Mouse (Mus musculus): ENCODE measurements around the gene Nsd1. TPM values are rescaled to one million over a fixed set of nuclear protein-coding genes. Genes with fewer than 3 reads are reported as not detected.

Gene Nsd1
- total RNA-seq, 2 experiments from 2014 or later, result 111 to 124 TPM

Other genes starting within 250 kb of the Nsd1 start
- gene Hk3, start 188.4 kb upstream of the Nsd1 start, total RNA-seq (2021), result 1 to 10 TPM in 1 of 2 experiments, under 1 TPM in 1; 0.99 to 1.1 TPM
- 10 to 100 TPM; 25.3 to 26.1 TPM for gene Uimc1, start 109.5 kb upstream of the Nsd1 start, total RNA-seq (2021)
- gene Zfp346, start 104.5 kb upstream of the Nsd1 start, total RNA-seq (2021), result 10 to 100 TPM; 39.0 to 42.2 TPM
- gene Gm17617, start 76.2 kb upstream of the Nsd1 start, total RNA-seq (2021), result not detected
- gene Fgfr4, start 57.1 kb upstream of the Nsd1 start, total RNA-seq (2021), result under 1 TPM; 0.12 to 0.41 TPM
- gene Prelid1, start 110.7 kb downstream of the Nsd1 start, total RNA-seq (2021), result 100 to 1,000 TPM; 147 to 149 TPM
- 10 to 100 TPM; 79.1 to 82.6 TPM for gene Rab24, start 112.2 kb downstream of the Nsd1 start, total RNA-seq (2021)
- gene Mxd3, start 120.0 kb downstream of the Nsd1 start, total RNA-seq (2021), result 1 to 10 TPM in 1 of 2 experiments, under 1 TPM in 1; 0.79 to 1.2 TPM
- gene Lman2, start 153.0 kb downstream of the Nsd1 start, total RNA-seq (2021), result 10 to 100 TPM; 65.9 to 66.8 TPM
- 100 to 1,000 TPM; 103 to 112 TPM for gene Rgs14, start 159.9 kb downstream of the Nsd1 start, total RNA-seq (2021)
- gene Slc34a1, start 188.4 kb downstream of the Nsd1 start, total RNA-seq (2021), result not detected
- under 1 TPM in 1 of 2 experiments, not detected in 1; 0.68 TPM for gene Pfn3, start 205.4 kb downstream of the Nsd1 start, total RNA-seq (2021)
- under 1 TPM; 0.32 to 0.36 TPM for gene F12, start 217.0 kb downstream of the Nsd1 start, total RNA-seq (2021)
- 10 to 100 TPM; 60.3 to 63.2 TPM for gene Grk6, start 235.3 kb downstream of the Nsd1 start, total RNA-seq (2021)